Mouse (Mus musculus): ENCODE measurements around the gene AL731706.2. TPM values are rescaled to one million over a fixed set of nuclear protein-coding genes. Genes with fewer than 3 reads are reported as not detected.

Gene AL731706.2
- 23.1 TPM for total RNA-seq (2023)

GRCm38 (mm10) chr2:136885579-136885978 is at the start of gene AL731706.2:
Gene AL731706.2 (minus strand): TSS chr2:136885679.

GRCm38 (mm10) chr2:136891068-136891950 is 5.8 kb upstream of the AL731706.2 start, which contains the start of the genes Slx4ip, AL731706.1 and Mkks:
Gene Slx4ip (plus strand): TSS chr2:136891218.
Gene AL731706.1 (minus strand): TSS chr2:136891389.
Gene Mkks (minus strand): TSS chr2:136891389.

Other genes with a start within 250 kb of the AL731706.2 start
- gene Snap25, start 172.2 kb downstream of the AL731706.2 start, total RNA-seq (2023) = not detected
- 7.6 TPM for gene Slx4ip, start 5.5 kb upstream of the AL731706.2 start, total RNA-seq (2023)
- gene AL731706.1, start 5.7 kb upstream of the AL731706.2 start, total RNA-seq (2023) = 3.7 TPM
- gene Mkks, start 5.7 kb upstream of the AL731706.2 start, total RNA-seq (2023) = 11.1 TPM
- 0.59 TPM for gene Jag1, start 231.0 kb upstream of the AL731706.2 start, total RNA-seq (2023)